Mouse (Mus musculus) G1E (cell line): ENCODE data around the gene Gsto2.

Experiments
- CTCF ChIP-seq: IDR thresholded peaks from 2 replicates; pipeline ENCODE4 v1.5.1; 2012; ENCODE audit warnings: low read depth, low read length, inconsistent platforms, mixed read lengths
- GATA1 ChIP-seq: IDR thresholded peaks from 2 replicates; pipeline ENCODE4 v1.6.1; 2012; ENCODE audit warnings: borderline replicate concordance, low read length, inconsistent platforms, mixed read lengths
- GATA2 ChIP-seq: IDR thresholded peaks from 2 replicates; pipeline ENCODE4 v1.6.1; 2012; ENCODE audit warnings: low read depth, low read length, inconsistent platforms, borderline replicate concordance
- POLR2AphosphoS5 ChIP-seq: IDR thresholded peaks from 2 replicates; pipeline ENCODE4 v1.6.1; 2012; ENCODE audit warnings: low read depth, low read length, inconsistent platforms; ENCODE audit not compliant: insufficient replicate concordance
- TAL1 ChIP-seq: conservative IDR thresholded peaks from 2 replicates; pipeline ENCODE4 v1.6.1; 2012; ENCODE audit warnings: low read depth, low read length, inconsistent platforms, mixed read lengths

GRCm38 (mm10) chr19:47925819-47926218 lies 60.5 kb downstream of the Gsto2 start:
- TF ChIP-seq CTCF (no peak), GATA1 (no peak), GATA2 (no peak), TAL1 (no peak), POLR2AphosphoS5 (no peak)
